Mouse (Mus musculus) cortical plate, adult 2 months (tissue): ENCODE results near the gene Snai3.

Source experiments
- CTCF ChIP-seq: fragments of 200-500 bp; IDR thresholded peaks from 2 replicates; pipeline ENCODE4 v1.5.1; 2011; ENCODE audit warnings: mild to moderate bottlenecking, control low read depth, low read length; ENCODE audit not compliant: insufficient read depth; ENCODE audit errors: extremely low read depth
- POLR2A ChIP-seq: fragments of 200-500 bp; IDR thresholded peaks from 2 replicates; pipeline ENCODE4 v1.6.1; 2011; ENCODE audit warnings: mild to moderate bottlenecking, low read length, control low read depth; ENCODE audit not compliant: insufficient read depth; ENCODE audit errors: extremely low read depth

GRCm38 (mm10) chr8:122405146-122405805, 55.3 kb downstream of the Snai3 start:
- no peak for TF ChIP-seq POLR2A
- TF ChIP-seq CTCF, result no peak
